Mouse (Mus musculus) liver, postnatal 0 days (tissue): ENCODE results near the gene Atp23. TPM values are rescaled to one million over a fixed set of nuclear protein-coding genes. Genes with fewer than 3 reads are reported as not detected.

ENCODE experiments used
- ATAC-seq: fragments of 200-750 bp; cut with Nextera tagmentation; 2 replicates; pipeline ENCODE4 v1.8.0; 2017; ENCODE audit warnings: mild to moderate bottlenecking, moderate library complexity
- DNase-seq: peaks from one replicate; pipeline ENCODE4 v3.0.0-alpha.2; 2016
- H3K27ac ChIP-seq: fragments of 300-500 bp; sonication (generic); 2 replicates; pipeline ENCODE4 v1.5.1; 2014; ENCODE audit warnings: antibody characterized with exemption, moderate library complexity, mild to moderate bottlenecking, low read depth
- H3K27me3 ChIP-seq: fragments of 300-500 bp; sonication (generic); 2 replicates; pipeline ENCODE4 v1.6.1; 2014; ENCODE audit warnings: low read length, control low read depth, mixed read lengths; ENCODE audit not compliant: insufficient read depth
- H3K36me3 ChIP-seq: fragments of 300-500 bp; sonication (generic); replicated peaks from 2 replicates; pipeline ENCODE4 v1.6.1; 2014; ENCODE audit warnings: mild to moderate bottlenecking, control low read depth, low read length, moderate library complexity, mixed read lengths; ENCODE audit not compliant: insufficient read depth
- H3K4me1 ChIP-seq: fragments of 300-500 bp; sonication (generic); 2 replicates; pipeline ENCODE4 v1.6.1; 2014; ENCODE audit warnings: antibody characterized with exemption, mild to moderate bottlenecking, control low read depth; ENCODE audit not compliant: insufficient read depth
- H3K4me2 ChIP-seq: fragments of 300-500 bp; sonication (generic); 2 replicates; pipeline ENCODE4 v1.6.1; 2014; ENCODE audit warnings: low read depth, mild to moderate bottlenecking, low read length, moderate library complexity, mixed read lengths
- H3K4me3 ChIP-seq: fragments of 300-500 bp; sonication (generic); 2 replicates; pipeline ENCODE4 v1.5.1; 2014; ENCODE audit warnings: low read depth, low read length
- H3K9ac ChIP-seq: fragments of 300-500 bp; sonication (generic); replicated peaks from 2 replicates; pipeline ENCODE4 v1.6.1; 2014; ENCODE audit warnings: mild to moderate bottlenecking, moderate library complexity
- H3K9me3 ChIP-seq: fragments of 300-500 bp; sonication (generic); 2 replicates; pipeline ENCODE4 v1.6.1; 2016; ENCODE audit warnings: mild to moderate bottlenecking, control low read depth, low read length, mixed read lengths
- CTCF ChIP-seq: sonication (generic); IDR thresholded peaks from 2 replicates; pipeline ENCODE4 v1.5.1; 2016; ENCODE audit warnings: antibody characterized with exemption, low read depth
- EP300 ChIP-seq: IDR thresholded peaks from 2 replicates; pipeline ENCODE4 v1.6.1; 2016; ENCODE audit warnings: antibody characterized with exemption, low read depth, mild to moderate bottlenecking
- WGBS: fragments of 180-500 bp; shearing (Covaris S2); extraction: QIAGEN DNeasy Blood & Tissue Kit; methylation state at CpG from one replicate; pipeline ENCODE4 v1.1.7; 2014; ENCODE audit not compliant: insufficient replicate concordance; 5-methylcytosine and 5-hydroxymethylcytosine counted together
- polyA plus RNA-seq: library from polyadenylated mRNA; unstranded; fragments of >200 nt; fragmentation: Nextera tagmentation; extraction: Ambion mirVana; gene quantifications from 2 replicates; pipeline ENCODE4 v1.2.1, GENCODE M21; 2015

Gene Atp23
- polyA plus RNA-seq, 1 experiment from 2014 or later: 5.8 TPM

- no peaks in the 10 kb centered on the region for H3K4me1 ChIP-seq
- no peak overlapping the region for H3K27ac ChIP-seq
- H3K9ac ChIP-seq: no peak overlapping the region
- H3K27me3 ChIP-seq: no peaks in the 10 kb centered on the region
- H3K9me3 ChIP-seq: no peaks in the 10 kb centered on the region
- 0 out of 2 replicates have a peak overlapping the region, but pooled peaks have one; percentile 30 for H3K4me2 ChIP-seq
- 21% methylated on average over 23 of the region's 23 CpGs for WGBS
- ATAC-seq (0 out of 2 replicates have a peak, but pooled peaks have one; percentile 27), DNase-seq (peak; percentile 78)
- no peaks in the 10 kb centered on the region for H3K36me3 ChIP-seq
- H3K4me3 ChIP-seq: no peak overlapping the region
- TF ChIP-seq CTCF (peak; percentile 79), EP300 (no peak)
Observed at GRCm38 (mm10) chr10:126869372-126870318, 31.5 kb downstream of the Atp23 start.

- H3K4me3 ChIP-seq: no peak overlapping the region
- no peaks in the 10 kb centered on the region for H3K36me3 ChIP-seq
- no peak overlapping the region for H3K4me2 ChIP-seq
- H3K27ac ChIP-seq: no peak overlapping the region
- no peak for TF ChIP-seq CTCF
- no peak for TF ChIP-seq EP300
- ATAC-seq (no peak), DNase-seq (no peak)
- 82% methylated on average over 8 of the region's 8 CpGs for WGBS
- no peak overlapping the region for H3K9ac ChIP-seq
- no peaks in the 10 kb centered on the region for H3K4me1 ChIP-seq
- no peaks in the 10 kb centered on the region for H3K27me3 ChIP-seq
- H3K9me3 ChIP-seq: no peaks in the 10 kb centered on the region
Observed at GRCm38 (mm10) chr10:126865284-126865683, 35.9 kb downstream of the Atp23 start.

GRCm38 (mm10) chr10:126862193-126862592, 39.0 kb downstream of the Atp23 start:
- H3K27ac ChIP-seq: no peak overlapping the region
- DNase-seq (no peak), ATAC-seq (no peak)
- no peaks in the 10 kb centered on the region for H3K4me1 ChIP-seq
- WGBS: 76% methylated on average over 12 of the region's 12 CpGs
- TF ChIP-seq CTCF: no peak
- TF ChIP-seq EP300: no peak
- no peaks in the 10 kb centered on the region for H3K9me3 ChIP-seq
- no peak overlapping the region for H3K4me2 ChIP-seq
- no peak overlapping the region for H3K9ac ChIP-seq
- H3K27me3 ChIP-seq: no peaks in the 10 kb centered on the region
- H3K4me3 ChIP-seq: no peak overlapping the region
- H3K36me3 ChIP-seq: no peaks in the 10 kb centered on the region

- TF ChIP-seq CTCF (peak; percentile 59), EP300 (no peak)
- no peak for ATAC-seq
- Histone ChIP-seq H3K27me3 (no peaks in the 10 kb centered on the region), H3K9me3 (no peaks in the 10 kb centered on the region), H3K9ac (no peak overlapping the region), H3K36me3 (no peaks in the 10 kb centered on the region), H3K4me2 (no peak overlapping the region), H3K4me3 (no peak overlapping the region), H3K4me1 (no peaks in the 10 kb centered on the region), H3K27ac (no peak overlapping the region)
- 71% methylated on average over 10 of the region's 10 CpGs for WGBS
- peak; percentile 33 for DNase-seq
Observed at GRCm38 (mm10) chr10:126853286-126853685, 47.9 kb downstream of the Atp23 start.

GRCm38 (mm10) chr10:126845309-126845911, 55.7 kb downstream of the Atp23 start:
- WGBS: 58% methylated on average over 10 of the region's 10 CpGs
- Histone ChIP-seq H3K27ac (no peak overlapping the region), H3K4me1 (no peaks in the 10 kb centered on the region), H3K9me3 (no peaks in the 10 kb centered on the region), H3K4me3 (no peak overlapping the region), H3K4me2 (peak overlapping the region; percentile 4; the same call in 1 of the 2 replicates), H3K27me3 (no peaks in the 10 kb centered on the region), H3K36me3 (no peaks in the 10 kb centered on the region), H3K9ac (no peak overlapping the region)
- TF ChIP-seq CTCF (no peak), EP300 (no peak)
- no peak for DNase-seq
- ATAC-seq: no peak

GRCm38 (mm10) chr10:126844689-126845088, 56.5 kb downstream of the Atp23 start:
- peak; percentile 27 for DNase-seq
- no peak for ATAC-seq

More at GRCm38 (mm10) chr10:126844689-126845088, 56.5 kb downstream of the Atp23 start:
- Histone ChIP-seq H3K9me3 (no peaks in the 10 kb centered on the region), H3K4me2 (no peak overlapping the region), H3K4me3 (no peak overlapping the region), H3K27ac (no peak overlapping the region), H3K36me3 (no peaks in the 10 kb centered on the region), H3K9ac (no peak overlapping the region), H3K4me1 (no peaks in the 10 kb centered on the region), H3K27me3 (no peaks in the 10 kb centered on the region)
- 40% methylated on average over 12 of the region's 12 CpGs for WGBS
- TF ChIP-seq CTCF (peak; percentile 47), EP300 (no peak)
